Mouse (Mus musculus) G1E-ER4 (cell line): ENCODE measurements around the gene Tle2. TPM values are rescaled to one million over a fixed set of nuclear protein-coding genes. Genes with fewer than 3 reads are reported as not detected.

Experiments used
- GATA1 ChIP-seq: IDR thresholded peaks from one replicate; pipeline ENCODE4 v1.8.0; 2012; ENCODE audit warnings: low read length, inconsistent platforms
- polyA plus RNA-seq: library from polyadenylated mRNA; stranded (reverse); fragments of >175 nt; gene quantifications from 2 replicates; pipeline ENCODE4 v1.2.3, GENCODE M21; 2012

The Tle2 gene
- 3.0 and 3.6 TPM in 2 replicates for polyA plus RNA-seq

- TF ChIP-seq GATA1 = no peak
Measured at GRCm38 (mm10) chr10:81574081-81575056, at the start of gene Tle2. Gene Tle2 (plus strand): TSS chr10:81574561.

GRCm38 (mm10) chr10:81525017-81525694 is 49.2 kb upstream of the Tle2 start:
- no peak for TF ChIP-seq GATA1

GRCm38 (mm10) chr10:81526779-81527178 is 47.6 kb upstream of the Tle2 start:
- no peak for TF ChIP-seq GATA1

GRCm38 (mm10) chr10:81534826-81535225 is 39.5 kb upstream of the Tle2 start:
- no peak for TF ChIP-seq GATA1

GRCm38 (mm10) chr10:81536734-81537133 is 37.6 kb upstream of the Tle2 start:
- no peak for TF ChIP-seq GATA1

- no peak for TF ChIP-seq GATA1
Measured at GRCm38 (mm10) chr10:81537429-81537828, 36.9 kb upstream of the Tle2 start.

- no peak for TF ChIP-seq GATA1
Measured at GRCm38 (mm10) chr10:81538321-81539048, 35.9 kb upstream of the Tle2 start.

GRCm38 (mm10) chr10:81541363-81541762 is 33.0 kb upstream of the Tle2 start:
- TF ChIP-seq GATA1 = no peak

- TF ChIP-seq GATA1 = no peak
Measured at GRCm38 (mm10) chr10:81541803-81542202, 32.6 kb upstream of the Tle2 start.

- TF ChIP-seq GATA1 = no peak
Measured at GRCm38 (mm10) chr10:81542727-81543460, 31.5 kb upstream of the Tle2 start.

- no peak for TF ChIP-seq GATA1
Measured at GRCm38 (mm10) chr10:81543633-81544032, 30.7 kb upstream of the Tle2 start.

- no peak for TF ChIP-seq GATA1
Measured at GRCm38 (mm10) chr10:81544296-81545160, 29.8 kb upstream of the Tle2 start.

- no peak for TF ChIP-seq GATA1
Measured at GRCm38 (mm10) chr10:81545161-81545747, 29.1 kb upstream of the Tle2 start, which contains the start of gene Gna11. Gene Gna11 (minus strand): TSS chr10:81545190.

- TF ChIP-seq GATA1 = peak; percentile 54
Measured at GRCm38 (mm10) chr10:81546332-81546731, 28.0 kb upstream of the Tle2 start.
